Mouse (Mus musculus): ENCODE measurements at regions not wholly inside any gene's neighbourhood (a gene's known extent, or its start where the extent isn't known, plus 50 kb on each side); places are given as distances from the start of the nearest gene placed in this dataset.
"Not testable (repeated sequence)": the region's sequence is repeated elsewhere in the genome, so short reads cannot be mapped to it uniquely, and the experiment has no call there.

- Histone ChIP-seq H3K36me3 (no peaks in the 10 kb centered on the region), H3K4me2 (no peak overlapping the region), H3K9me3 (replicated peaks) (no peaks in the 10 kb centered on the region), H3K27me3 (no peaks in the 10 kb centered on the region), H3K9ac (no peak overlapping the region), H3K27ac (no peak overlapping the region), H3K4me1 (no peaks in the 10 kb centered on the region), H3K4me3 (replicated peaks) (no peak overlapping the region)
- ATAC-seq (replicated peaks; ENCODE audit: low FRiP score) = no peak
- 48% methylated on average over 2 of the region's 2 CpGs for WGBS
Observed at GRCm38 (mm10) chr6:60657117-60657911, 172.3 kb downstream of the Snca start.

DNA sequence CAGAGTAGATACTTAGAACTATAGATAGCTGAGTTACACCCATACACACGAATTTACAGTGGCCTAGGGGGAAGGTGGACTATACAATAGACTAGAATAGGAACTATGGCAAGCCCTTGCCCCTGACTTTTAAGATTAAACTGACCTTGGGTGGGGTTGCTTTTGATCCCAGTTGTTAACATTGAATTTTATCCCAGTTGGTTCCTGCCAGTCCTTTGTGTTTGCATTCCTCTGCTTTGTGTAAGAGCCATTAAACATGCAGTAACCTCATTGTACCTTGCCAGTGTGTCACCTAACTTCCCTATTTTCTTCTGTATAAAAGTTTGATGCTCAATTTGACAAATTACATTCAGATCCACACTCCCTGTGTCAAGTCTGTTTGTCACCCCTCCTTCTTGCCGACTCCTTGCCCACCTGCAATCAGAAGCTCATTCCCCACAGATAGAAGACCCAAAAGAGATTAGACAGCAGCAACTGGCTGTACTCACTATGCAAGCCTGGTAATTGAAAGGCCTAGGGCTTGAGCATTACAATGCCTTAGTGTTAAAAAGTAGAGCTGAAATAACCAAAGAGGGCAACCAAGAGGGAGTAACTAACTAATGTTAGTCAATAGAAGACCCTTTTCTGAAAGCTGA is 182.6 kb downstream of the Snca start:
- H3K4me3 ChIP-seq (replicated peaks); H3K9me3 ChIP-seq (replicated peaks); H3K9ac ChIP-seq; H3K4me2 ChIP-seq; H3K36me3 ChIP-seq; H3K27ac ChIP-seq; H3K4me1 ChIP-seq; H3K27me3 ChIP-seq; ATAC-seq (replicated peaks; ENCODE audit: low FRiP score): not testable (repeated sequence)
- WGBS = 59% methylated on average over 2 of the region's 2 CpGs

DNA sequence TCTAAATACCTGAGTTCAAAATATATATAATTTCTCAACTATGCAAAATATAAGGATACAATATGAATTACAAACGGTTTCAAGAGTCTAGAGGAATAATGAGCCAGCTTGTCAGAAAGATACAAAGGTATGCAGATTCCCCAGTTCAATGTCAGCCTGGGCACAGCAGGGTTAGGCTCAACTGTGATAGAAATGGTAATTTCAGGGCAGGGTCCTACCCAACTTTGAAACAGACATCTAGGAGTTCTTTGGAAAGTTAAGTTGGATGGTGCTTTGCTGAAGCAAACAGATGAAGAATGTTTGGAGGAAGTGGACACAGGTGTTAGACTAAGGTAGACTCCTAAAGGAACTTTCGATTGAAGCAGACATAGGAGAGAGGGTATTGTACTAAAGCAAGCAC is 187.4 kb downstream of the Snca start:
- Histone ChIP-seq H3K4me3 (replicated peaks) (no peak overlapping the region), H3K4me2 (no peak overlapping the region), H3K27ac (no peak overlapping the region), H3K9ac (no peak overlapping the region), H3K27me3 (no peaks in the 10 kb centered on the region), H3K9me3 (replicated peaks) (no peaks in the 10 kb centered on the region), H3K4me1 (no peaks in the 10 kb centered on the region), H3K36me3 (no peaks in the 10 kb centered on the region)
- no peak for ATAC-seq (replicated peaks; ENCODE audit: low FRiP score)
- 60% methylated on average over 2 of the region's 2 CpGs for WGBS

- no peak for ATAC-seq (replicated peaks; ENCODE audit: low FRiP score)
- Histone ChIP-seq H3K27ac (no peak overlapping the region), H3K36me3 (no peaks in the 10 kb centered on the region), H3K9ac (no peak overlapping the region), H3K9me3 (replicated peaks) (no peaks in the 10 kb centered on the region), H3K4me2 (no peak overlapping the region), H3K4me1 (no peaks in the 10 kb centered on the region), H3K4me3 (replicated peaks) (no peak overlapping the region), H3K27me3 (no peaks in the 10 kb centered on the region)
Observed at GRCm38 (mm10) chr6:60616313-60616712, 213.3 kb downstream of the Snca start.

DNA sequence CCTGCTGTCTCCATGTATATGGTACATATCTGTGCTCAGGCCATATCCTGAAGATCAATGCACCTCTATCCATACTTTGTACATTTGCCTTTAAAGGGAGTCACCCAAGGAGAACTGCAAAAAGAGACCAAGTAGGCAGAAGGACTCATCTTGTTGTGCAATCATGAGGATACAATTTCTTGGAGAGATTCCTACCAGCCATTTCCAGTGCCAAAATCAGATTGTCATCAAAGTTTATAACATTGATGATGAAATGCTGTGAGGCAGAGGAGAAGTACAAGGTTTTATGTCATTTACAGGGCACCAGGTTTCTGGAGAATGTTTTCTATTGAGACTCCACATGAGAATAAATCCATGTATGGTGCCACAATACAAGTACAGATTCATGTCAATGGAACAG is 229.5 kb downstream of the Snca start:
- no peak for ATAC-seq (replicated peaks; ENCODE audit: low FRiP score)
- Histone ChIP-seq H3K9ac (no peak overlapping the region), H3K27me3 (no peaks in the 10 kb centered on the region), H3K4me1 (no peaks in the 10 kb centered on the region), H3K36me3 (no peaks in the 10 kb centered on the region), H3K4me2 (no peak overlapping the region), H3K27ac (no peak overlapping the region), H3K4me3 (replicated peaks) (no peak overlapping the region), H3K9me3 (replicated peaks) (no peaks in the 10 kb centered on the region)

- Histone ChIP-seq H3K27ac (no peak overlapping the region), H3K36me3 (no peaks in the 10 kb centered on the region), H3K9me3 (replicated peaks) (no peaks in the 10 kb centered on the region), H3K9ac (no peak overlapping the region), H3K4me2 (no peak overlapping the region), H3K4me1 (no peaks in the 10 kb centered on the region), H3K27me3 (no peaks in the 10 kb centered on the region), H3K4me3 (replicated peaks) (no peak overlapping the region)
- no peak for ATAC-seq (replicated peaks; ENCODE audit: low FRiP score)
- 47% methylated on average over 1 of the region's 1 CpGs for WGBS
Observed at GRCm38 (mm10) chr6:60564261-60564660, 265.4 kb downstream of the Snca start.

- Histone ChIP-seq H3K4me1 (no peaks in the 10 kb centered on the region), H3K4me3 (replicated peaks) (no peak overlapping the region), H3K27ac (no peak overlapping the region), H3K9me3 (replicated peaks) (peaks cover 11% of the 10 kb centered on the region), H3K4me2 (0 out of 2 replicates have a peak overlapping the region, but pooled peaks have one; percentile 23), H3K36me3 (no peaks in the 10 kb centered on the region), H3K27me3 (no peaks in the 10 kb centered on the region), H3K9ac (no peak overlapping the region)
- WGBS = 44% methylated on average over 9 of the region's 9 CpGs
- no peak for ATAC-seq (replicated peaks; ENCODE audit: low FRiP score)
Observed at GRCm38 (mm10) chr6:60555590-60556235, 273.9 kb downstream of the Snca start.
